Mouse (Mus musculus) layer of hippocampus, adult 2 months (tissue): ENCODE data around the gene Brsk1. TPM values are rescaled to one million over a fixed set of nuclear protein-coding genes. Genes with fewer than 3 reads are reported as not detected.

Source experiments
- DNase-seq, 2 experiments: peaks; one replicate each; pipeline ENCODE4 v3.0.0; 2022; ENCODE audit warnings: low spot score in 2 of 2
- H3K27ac ChIP-seq: fragments of 200-600 bp; 2 replicates; pipeline ENCODE4 v1.8.1; 2022
- H3K4me3 ChIP-seq: fragments of 200-600 bp; 2 replicates; pipeline ENCODE4 v1.8.1; 2022; ENCODE audit warnings: mild to moderate bottlenecking
- CTCF ChIP-seq: fragments of 200-600 bp; conservative IDR thresholded peaks from 2 replicates; pipeline ENCODE4 v1.8.1; 2022; ENCODE audit warnings: antibody characterized with exemption, mild to moderate bottlenecking, moderate library complexity
- long read RNA-seq, 2 experiments: library from polyadenylated mRNA; stranded (forward); transcript quantifications; one replicate each; pipeline ENCODE4 v2.0.0; 2021; ENCODE audit warnings: borderline mapping rate in 2 of 2
- total RNA-seq, 2 experiments: library from RNA; stranded (reverse); gene quantifications; 2 replicates each; pipeline ENCODE4 v1.2.3; 2021

The Brsk1 gene
- total RNA-seq = 100 to 1,000 TPM; 334 to 355 TPM
- long read RNA-seq, experiment 1, partial matches to known transcripts = 10 of 34 reads
- long read RNA-seq, experiment 1, other reads (novel, unspliced or antisense) = 24 of 34 reads
- long read RNA-seq, experiment 2, transcript Brsk1-201 (19 exons, 2,996 nt) = major isoform, 5 of 53 reads
- long read RNA-seq, experiment 2, partial matches to known transcripts = 4 of 53 reads
- long read RNA-seq, experiment 2, other reads (novel, unspliced or antisense) = 44 of 53 reads

DNA sequence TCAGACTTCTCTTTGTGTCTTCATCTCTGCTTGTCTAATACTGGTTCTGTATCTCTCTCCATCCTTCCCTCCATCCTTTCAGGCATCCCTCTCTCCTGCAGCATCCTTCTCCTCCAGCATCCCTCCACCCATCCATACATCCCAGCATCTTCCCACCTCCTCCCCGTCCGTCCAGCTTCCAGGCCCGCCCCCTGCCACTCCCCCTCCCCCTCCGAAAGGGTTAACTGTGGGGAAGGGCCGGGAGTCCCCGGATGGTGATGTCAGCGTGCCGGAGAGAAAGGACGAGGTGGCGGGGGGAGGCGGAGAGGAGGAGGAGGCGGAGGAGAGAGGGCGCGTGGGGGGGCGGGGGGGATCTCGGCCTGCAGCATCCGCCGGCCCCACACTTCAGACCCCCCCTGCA lies at the start of gene Brsk1:
Gene Brsk1, plus strand, starts transcription at position 218 of the 400 bp plus-strand sequence.
- Histone ChIP-seq H3K4me3 (peak within 1 kb of the TSS; percentile 66), H3K27ac (peak within 1 kb of the TSS; percentile 95)
- no peak for TF ChIP-seq CTCF
- DNase-seq = peak; percentile 86 to 88

- peak in 1 of 2 experiments; percentile 18 for DNase-seq
- TF ChIP-seq CTCF = peak; percentile 32
- no peak overlapping the region for H3K4me3 ChIP-seq
- H3K27ac ChIP-seq = peak overlapping the region; percentile 72
These were observed 49.2 kb upstream of the Brsk1 start for GRCm38 (mm10) chr7:4641155-4641554.

DNA sequence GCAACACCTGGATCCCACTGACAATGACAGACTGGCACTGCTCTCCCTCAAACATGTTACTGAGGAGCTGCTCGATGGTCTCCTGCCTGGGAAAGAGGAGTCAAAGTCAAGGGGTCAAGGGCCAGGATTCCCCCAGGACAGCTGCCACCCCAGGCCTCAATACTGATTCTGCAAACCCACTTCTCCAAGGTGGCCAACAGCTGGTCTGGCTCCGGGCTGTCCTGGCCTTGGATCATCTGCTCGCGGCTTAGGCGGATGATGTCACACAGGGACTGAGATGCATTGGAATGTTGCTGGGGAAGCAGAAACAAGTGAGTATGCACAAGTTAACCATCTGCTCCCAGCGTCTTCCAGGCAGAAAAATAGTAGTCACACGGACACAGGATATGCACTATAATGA lies 48.4 kb upstream of the Brsk1 start:
- Histone ChIP-seq H3K4me3 (no peak overlapping the region), H3K27ac (peak overlapping the region; percentile 72; the same call in 1 of the 2 replicates)
- peak in 1 of 2 experiments; percentile 8 for DNase-seq
- no peak for TF ChIP-seq CTCF

GRCm38 (mm10) chr7:4643225-4643624 lies 47.2 kb upstream of the Brsk1 start:
- no peak for TF ChIP-seq CTCF
- Histone ChIP-seq H3K27ac (no peak overlapping the region), H3K4me3 (no peak overlapping the region)
- DNase-seq = peak in 1 of 2 experiments; percentile 5

GRCm38 (mm10) chr7:4646806-4647205 lies 43.6 kb upstream of the Brsk1 start:
- H3K4me3 ChIP-seq = no peak overlapping the region
- DNase-seq = peak in 1 of 2 experiments; percentile 2
- no peak overlapping the region for H3K27ac ChIP-seq
- no peak for TF ChIP-seq CTCF

DNA sequence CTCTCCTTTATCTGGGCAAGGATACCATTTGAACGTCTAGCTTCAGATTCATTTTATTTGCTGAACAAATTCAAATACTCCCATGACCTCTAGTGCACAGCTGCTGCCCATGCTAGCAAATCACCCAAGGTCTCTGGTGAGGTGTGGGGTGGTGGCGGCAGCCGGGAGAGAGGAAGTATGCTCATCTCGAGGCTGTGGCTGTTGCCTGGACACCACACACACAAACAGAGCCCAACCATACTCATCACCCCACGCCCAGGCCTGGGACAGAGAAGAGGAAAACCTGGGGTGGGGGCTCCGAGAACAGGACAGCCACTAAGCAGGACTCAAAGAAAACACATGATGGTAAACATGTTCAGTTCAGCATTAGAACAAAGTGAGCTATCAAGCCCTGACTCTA lies 43.1 kb upstream of the Brsk1 start:
- H3K27ac ChIP-seq = no peak overlapping the region
- peak in 1 of 2 experiments; percentile 5 for DNase-seq
- no peak for TF ChIP-seq CTCF
- no peak overlapping the region for H3K4me3 ChIP-seq

DNA sequence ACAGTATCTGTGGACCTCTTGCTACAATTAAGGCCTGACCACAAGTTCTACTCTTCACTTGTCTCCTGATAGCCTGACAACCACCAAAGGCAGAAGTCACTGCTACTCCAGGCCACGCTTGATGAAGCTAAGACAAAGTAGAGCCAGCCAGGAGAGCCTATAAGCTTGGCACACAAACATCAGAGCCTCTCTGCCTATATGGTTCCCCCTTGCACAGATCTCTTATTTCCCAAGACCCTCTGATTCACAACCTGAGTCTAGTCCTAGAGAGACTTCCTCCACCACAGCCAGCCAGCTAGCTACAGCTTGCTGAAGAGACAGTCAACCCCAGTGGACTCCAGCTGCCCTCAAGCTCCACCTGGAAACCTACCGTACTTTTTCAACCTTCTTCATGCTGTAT lies 42.4 kb upstream of the Brsk1 start:
- no peak for TF ChIP-seq CTCF
- DNase-seq = no peak
- Histone ChIP-seq H3K27ac (no peak overlapping the region), H3K4me3 (no peak overlapping the region)

DNA sequence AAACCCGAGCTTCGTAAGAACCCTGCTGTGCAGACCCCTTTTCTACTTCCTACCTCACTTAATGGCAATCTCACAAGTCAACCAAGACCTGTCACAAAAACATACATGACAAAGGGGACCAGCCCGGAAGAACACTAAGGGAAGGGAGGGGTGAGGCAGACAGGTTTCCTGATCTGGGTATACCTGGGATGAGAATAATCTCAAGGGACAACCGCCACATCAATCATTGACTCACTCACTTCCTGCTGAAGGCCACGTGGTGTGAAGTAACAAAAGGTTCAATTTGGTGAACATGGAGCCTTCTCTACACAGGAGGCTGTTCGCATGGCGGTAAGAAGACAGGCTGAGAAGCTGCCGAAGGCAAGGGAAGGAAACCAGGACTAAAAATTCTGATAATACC lies 38.8 kb upstream of the Brsk1 start:
- no peak overlapping the region for H3K27ac ChIP-seq
- no peak for TF ChIP-seq CTCF
- no peak for DNase-seq
- H3K4me3 ChIP-seq = no peak overlapping the region

DNA sequence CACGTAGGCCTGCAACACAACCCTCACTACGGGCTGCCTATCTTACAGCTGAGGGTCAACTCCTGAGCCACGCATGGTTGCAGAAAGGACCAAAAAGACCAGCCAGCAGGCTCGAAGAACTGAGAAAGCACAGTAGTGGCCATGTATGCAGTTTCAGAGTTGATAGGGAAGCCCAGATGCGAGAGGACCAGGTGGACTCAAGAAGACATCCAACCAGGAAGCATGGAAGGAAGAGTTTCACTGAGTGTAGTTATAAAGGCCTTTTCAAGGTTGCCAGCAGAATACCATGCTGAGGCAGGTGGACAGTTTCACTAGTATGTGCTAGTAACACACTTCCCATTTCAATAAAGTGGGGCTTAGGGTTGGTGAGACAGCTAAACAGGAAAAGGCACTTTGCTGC lies 37.7 kb upstream of the Brsk1 start:
- no peak for DNase-seq
- no peak for TF ChIP-seq CTCF
- Histone ChIP-seq H3K27ac (no peak overlapping the region), H3K4me3 (no peak overlapping the region)

GRCm38 (mm10) chr7:4653351-4653750 lies 37.1 kb upstream of the Brsk1 start:
- no peak for TF ChIP-seq CTCF
- no peak overlapping the region for H3K4me3 ChIP-seq
- no peak for DNase-seq
- H3K27ac ChIP-seq = peak overlapping the region; percentile 2; the same call in 1 of the 2 replicates

DNA sequence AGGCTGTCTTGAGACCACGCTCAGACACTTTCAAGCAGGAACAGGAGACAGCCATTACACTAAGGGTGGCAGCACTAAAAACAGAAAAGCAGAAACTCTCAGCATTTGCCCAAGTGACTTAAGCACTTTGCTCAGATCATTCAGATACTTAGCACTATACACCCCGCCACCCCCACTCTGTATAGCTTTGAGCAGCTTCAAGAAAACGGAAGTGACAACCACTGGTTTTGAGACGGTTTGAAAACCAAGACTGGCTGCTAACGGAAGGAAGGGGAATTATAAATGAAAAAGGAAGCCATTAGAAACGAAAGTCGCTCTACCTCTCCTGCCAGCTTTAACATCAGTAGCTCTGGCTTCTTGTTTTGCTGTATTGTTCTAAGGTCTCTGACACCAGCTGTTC lies 36.6 kb upstream of the Brsk1 start:
- peak overlapping the region; percentile 70; the same call in 1 of the 2 replicates for H3K27ac ChIP-seq
- DNase-seq = no peak
- TF ChIP-seq CTCF = no peak
- no peak overlapping the region; the same call in 1 of the 2 replicates for H3K4me3 ChIP-seq

DNA sequence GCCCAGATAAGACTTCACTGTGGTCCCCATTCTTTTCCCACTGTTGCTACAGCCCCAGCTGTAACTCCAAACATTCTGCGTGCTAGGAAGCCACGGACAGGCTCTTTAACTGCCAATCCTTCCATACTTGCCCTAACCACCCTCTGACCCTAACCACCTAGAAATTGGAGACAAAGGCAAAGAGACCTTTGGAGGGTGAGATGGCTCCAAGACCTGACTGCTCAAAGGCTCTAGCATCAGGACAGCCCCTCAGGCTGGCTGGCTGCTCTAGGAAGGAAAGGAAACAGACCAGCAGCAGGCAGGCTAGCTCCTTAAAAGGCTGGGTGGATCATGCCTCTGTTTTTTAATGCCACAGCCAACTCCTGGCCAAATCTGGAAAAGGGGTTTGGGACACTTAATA lies 36.2 kb upstream of the Brsk1 start:
- Histone ChIP-seq H3K27ac (peak overlapping the region; percentile 70), H3K4me3 (peak overlapping the region; percentile 8; the same call in 1 of the 2 replicates)
- TF ChIP-seq CTCF = no peak
- DNase-seq = no peak

DNA sequence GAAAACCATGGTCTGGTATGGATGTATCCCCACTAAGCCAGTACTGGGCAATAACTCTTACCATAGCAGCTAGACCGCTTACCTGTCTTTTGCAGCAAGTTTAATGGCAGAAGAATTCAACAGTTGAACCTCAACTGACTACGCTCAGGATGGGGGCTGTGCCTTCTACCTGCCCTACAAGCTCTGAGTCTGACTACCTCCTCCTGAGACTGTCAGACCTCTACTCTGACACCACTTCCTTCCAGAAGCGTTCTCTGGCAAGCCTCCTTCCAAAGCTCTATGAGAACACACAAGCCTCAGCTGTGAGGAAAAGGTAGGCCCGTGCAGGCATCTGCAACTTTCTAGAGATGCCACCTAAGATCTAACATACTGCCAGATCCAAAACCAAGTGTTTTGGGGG lies 35.0 kb upstream of the Brsk1 start:
- TF ChIP-seq CTCF = no peak
- no peak overlapping the region for H3K4me3 ChIP-seq
- DNase-seq = no peak
- peak overlapping the region; percentile 1; the same call in 1 of the 2 replicates for H3K27ac ChIP-seq

- Histone ChIP-seq H3K27ac (0 out of 2 replicates have a peak overlapping the region, but pooled peaks have one; percentile 100), H3K4me3 (peak overlapping the region; percentile 76)
- TF ChIP-seq CTCF = no peak
- no peak for DNase-seq
These were observed 34.5 kb upstream of the Brsk1 start for GRCm38 (mm10) chr7:4655916-4656315.
